Mouse (Mus musculus) brain, embryonic 14.5 days (tissue): ENCODE measurements around the gene Rprd2.

ENCODE experiments used
- CTCF ChIP-seq: fragments of 200-500 bp; IDR thresholded peaks from 2 replicates; pipeline ENCODE4 v1.5.1; 2012; ENCODE audit warnings: inconsistent platforms, mild to moderate bottlenecking, moderate library complexity, borderline replicate concordance; ENCODE audit not compliant: insufficient read depth, insufficient read length; ENCODE audit errors: extremely low read depth
- POLR2A ChIP-seq: fragments of 200-500 bp; IDR thresholded peaks from 2 replicates; pipeline ENCODE4 v1.6.1; 2012; ENCODE audit warnings: mild to moderate bottlenecking, inconsistent platforms, borderline replicate concordance; ENCODE audit not compliant: poor library complexity, insufficient read depth, insufficient read length, severe bottlenecking; ENCODE audit errors: extremely low read depth

DNA sequence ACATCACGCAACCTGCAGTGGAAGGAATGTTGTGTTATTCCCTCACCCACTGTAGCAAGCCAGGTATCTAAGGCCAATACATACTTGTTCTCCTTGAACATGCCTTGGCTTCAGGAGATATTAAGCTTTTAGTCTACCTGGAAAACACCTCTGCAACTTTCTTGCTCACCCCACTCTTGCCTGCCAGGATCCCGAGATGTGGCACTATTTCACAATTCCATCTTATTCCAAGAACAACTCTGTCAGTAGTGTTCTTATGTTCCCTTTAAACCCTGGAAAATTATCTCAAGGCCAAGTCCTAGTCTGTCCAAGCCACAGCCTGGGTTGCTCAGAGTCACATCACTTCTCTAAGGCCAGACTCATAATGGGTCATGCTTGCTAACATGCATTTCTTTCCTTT, 61.9 kb downstream of the Rprd2 start:
- TF ChIP-seq CTCF (no peak), POLR2A (no peak)
